Mouse (Mus musculus): ENCODE measurements around the gene Mthfd1.

Mthfd1 gene

GRCm38 (mm10) chr12:76263876-76264275 is 8.8 kb downstream of the Mthfd1 start:
- DNase-seq (ENCODE audit: low spot score) = no peak

- no peak for DNase-seq (ENCODE audit: low spot score)
Measured at GRCm38 (mm10) chr12:76264325-76264965, 9.3 kb downstream of the Mthfd1 start.

- no peak for DNase-seq (ENCODE audit: low spot score)
Measured at GRCm38 (mm10) chr12:76265001-76265400, 9.9 kb downstream of the Mthfd1 start.

GRCm38 (mm10) chr12:76266875-76267274 is 11.8 kb downstream of the Mthfd1 start:
- no peak for DNase-seq (ENCODE audit: low spot score)

GRCm38 (mm10) chr12:76268686-76269085 is 13.6 kb downstream of the Mthfd1 start:
- no peak for DNase-seq (ENCODE audit: low spot score)

- no peak for DNase-seq (ENCODE audit: low spot score)
Measured at GRCm38 (mm10) chr12:76269196-76269595, 14.1 kb downstream of the Mthfd1 start.

GRCm38 (mm10) chr12:76271516-76271915 is 16.4 kb downstream of the Mthfd1 start:
- no peak for DNase-seq (ENCODE audit: low spot score)

GRCm38 (mm10) chr12:76272610-76273524 is 17.8 kb downstream of the Mthfd1 start:
- no peak for DNase-seq (ENCODE audit: low spot score)

GRCm38 (mm10) chr12:76278209-76278608 is 23.1 kb downstream of the Mthfd1 start:
- no peak for DNase-seq (ENCODE audit: low spot score)

GRCm38 (mm10) chr12:76280556-76280955 is 25.5 kb downstream of the Mthfd1 start:
- no peak for DNase-seq (ENCODE audit: low spot score)

- DNase-seq (ENCODE audit: low spot score) = no peak
Measured at GRCm38 (mm10) chr12:76281111-76281660, 26.1 kb downstream of the Mthfd1 start.

GRCm38 (mm10) chr12:76282132-76282531 is 27.0 kb downstream of the Mthfd1 start:
- DNase-seq (ENCODE audit: low spot score) = no peak

- DNase-seq (ENCODE audit: low spot score) = no peak
Measured at GRCm38 (mm10) chr12:76282532-76283173, 27.6 kb downstream of the Mthfd1 start.

GRCm38 (mm10) chr12:76285418-76285817 is 30.3 kb downstream of the Mthfd1 start:
- no peak for DNase-seq (ENCODE audit: low spot score)

GRCm38 (mm10) chr12:76287986-76288385 is 32.9 kb downstream of the Mthfd1 start:
- DNase-seq (ENCODE audit: low spot score) = no peak

GRCm38 (mm10) chr12:76288494-76288893 is 33.4 kb downstream of the Mthfd1 start:
- DNase-seq (ENCODE audit: low spot score) = no peak

- no peak for DNase-seq (ENCODE audit: low spot score)
Measured at GRCm38 (mm10) chr12:76289428-76289827, 34.3 kb downstream of the Mthfd1 start.

GRCm38 (mm10) chr12:76290271-76290670 is 35.2 kb downstream of the Mthfd1 start:
- no peak for DNase-seq (ENCODE audit: low spot score)

- no peak for DNase-seq (ENCODE audit: low spot score)
Measured at GRCm38 (mm10) chr12:76293192-76293591, 38.1 kb downstream of the Mthfd1 start.

- DNase-seq (ENCODE audit: low spot score) = no peak
Measured at GRCm38 (mm10) chr12:76297830-76298229, 42.7 kb downstream of the Mthfd1 start.

GRCm38 (mm10) chr12:76299361-76299906 is 44.3 kb downstream of the Mthfd1 start:
- no peak for DNase-seq (ENCODE audit: low spot score)

GRCm38 (mm10) chr12:76300367-76300766 is 45.3 kb downstream of the Mthfd1 start:
- DNase-seq (ENCODE audit: low spot score) = no peak

Measured in urinary bladder, postnatal 10 days (tissue).